In the genomic region with DNA sequence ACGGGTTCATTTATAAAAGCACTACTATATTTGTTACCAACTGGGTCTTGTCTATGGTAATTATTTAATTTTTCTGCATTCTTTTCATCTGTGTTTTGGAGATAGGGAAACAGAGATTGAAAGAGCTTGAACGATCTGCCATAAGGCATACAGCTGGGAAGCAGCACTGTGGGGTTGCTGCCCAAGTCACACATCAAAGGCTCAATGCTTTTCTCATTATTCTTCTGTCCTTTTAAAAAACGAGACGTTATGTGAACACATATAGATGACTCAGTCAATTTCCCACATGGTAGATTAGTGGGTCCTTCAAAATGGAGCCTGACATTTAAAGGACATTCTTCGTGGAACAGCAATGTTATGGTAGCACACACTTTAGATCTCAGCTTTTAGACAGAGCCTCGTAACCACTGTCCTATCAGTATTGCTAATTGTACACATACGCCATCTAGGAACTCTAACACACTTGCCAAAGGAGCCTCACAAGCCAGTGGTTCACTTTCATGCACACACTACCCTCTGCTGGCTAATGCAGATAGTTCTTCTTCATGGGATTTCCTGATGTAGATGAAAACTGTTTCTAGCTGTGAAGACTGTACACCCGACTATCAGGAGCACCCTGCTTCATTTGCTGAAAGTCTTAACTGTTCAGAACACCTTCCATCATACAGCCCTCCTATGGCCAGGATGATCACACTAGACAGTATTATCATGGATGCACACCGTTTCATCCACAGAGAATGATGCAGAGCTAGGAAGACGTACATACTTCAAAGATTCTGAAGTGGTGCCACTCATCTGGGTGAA, we compare ENCODE assay signal across 9 mouse cellular contexts.
A peak's percentile ranks its signal among the peaks of the same experiment; 100 is the strongest.
DNase-seq lines count a peak whose midpoint lies in the region; ATAC-seq and TF ChIP-seq lines count a peak whose summit lies in the region.
"Had no signal": no experiment of that assay in that cellular context is flagged by ENCODE, and none has a peak within 500 bp of the region (broad histone marks: within the 10 kb centered on the region; RNA-seq: fewer than 3 reads in every experiment).

No protein-coding gene starts in this region.

- H3K4me1 ChIP-seq in embryonic facial prominence, embryonic 14.5 days (ENCODE audit: control insufficient read depth, insufficient read depth, low read length): no peaks in the 10 kb centered on the region
- H3K4me1 ChIP-seq in midbrain, embryonic 16.5 days (ENCODE audit: control insufficient read depth, insufficient read depth, low read length): no peaks in the 10 kb centered on the region

- no peak overlapping the region for H3K4me3 ChIP-seq in embryonic facial prominence, embryonic 14.5 days (ENCODE audit: low read depth, low read length)
- H3K4me3 ChIP-seq in layer of hippocampus, adult 2 months: no peak overlapping the region
- no peak overlapping the region for H3K4me3 ChIP-seq in midbrain, embryonic 16.5 days (ENCODE audit: low read depth, low read length)
- H3K4me3 ChIP-seq: embryonic facial prominence, embryonic 13.5 days had no signal

- WGBS in embryonic facial prominence, embryonic 14.5 days: 69% methylated on average over 10 of the region's 10 CpGs
- WGBS in midbrain, embryonic 16.5 days: 71% methylated on average over 10 of the region's 10 CpGs

- no peaks in the 10 kb centered on the region for H3K9me3 ChIP-seq in embryonic facial prominence, embryonic 14.5 days (ENCODE audit: control insufficient read depth, low read length)
- H3K9me3 ChIP-seq in midbrain, embryonic 16.5 days (replicated peaks; ENCODE audit: control insufficient read depth, low read length, poor library complexity, severe bottlenecking): no peaks in the 10 kb centered on the region
- H3K9me3 ChIP-seq: embryonic facial prominence, embryonic 13.5 days had no signal

- peak; percentile 83 for TF ChIP-seq CTCF in layer of hippocampus, adult 2 months (conservative IDR thresholded peaks at IDR 0.05)

- H3K9ac ChIP-seq in embryonic facial prominence, embryonic 14.5 days (ENCODE audit: low read depth, low read length): no peak overlapping the region
- no peak overlapping the region for H3K9ac ChIP-seq in midbrain, embryonic 16.5 days (ENCODE audit: low read depth, low read length)
- H3K9ac ChIP-seq: embryonic facial prominence, embryonic 13.5 days had no signal

- no peak overlapping the region for H3K27ac ChIP-seq in embryonic facial prominence, embryonic 14.5 days (replicated peaks; ENCODE audit: low read depth, low read length)
- no peak overlapping the region for H3K27ac ChIP-seq in layer of hippocampus, adult 2 months
- H3K27ac ChIP-seq in midbrain, embryonic 16.5 days (ENCODE audit: low read length): no peak overlapping the region
- H3K27ac ChIP-seq: embryonic facial prominence, embryonic 13.5 days had no signal

- no peaks in the 10 kb centered on the region for H3K27me3 ChIP-seq in embryonic facial prominence, embryonic 14.5 days (replicated peaks; ENCODE audit: control insufficient read depth, insufficient read depth, low read length)
- no peaks in the 10 kb centered on the region for H3K27me3 ChIP-seq in midbrain, embryonic 16.5 days (ENCODE audit: control insufficient read depth, insufficient read depth, low read depth, low read length)
- H3K27me3 ChIP-seq: embryonic facial prominence, embryonic 13.5 days had no signal

- peak; percentile 55; the same call in 1 of the 2 replicates for ATAC-seq in embryonic facial prominence, embryonic 14.5 days (ENCODE audit: low read depth)
- peak; percentile 94 for ATAC-seq in midbrain, embryonic 16.5 days
- no peak for ATAC-seq in erythroblast, adult 5-6 weeks (replicated peaks; ENCODE audit: low FRiP score, poor library complexity, severe bottlenecking)

- intact Hi-C loops in left cerebral cortex, postnatal 4 days (cut with DNase I): loop anchor here (10.0 kb wide), 1 partner anchor 1003 kb away; a partner anchor contains a TSS

- peaks cover 33% of the 10 kb centered on the region for H3K36me3 ChIP-seq in embryonic facial prominence, embryonic 14.5 days (ENCODE audit: control insufficient read depth, insufficient read depth, low read length)
- peaks cover 6% of the 10 kb centered on the region; the same call in 1 of the 2 replicates for H3K36me3 ChIP-seq in midbrain, embryonic 16.5 days (ENCODE audit: control insufficient read depth, insufficient read depth, low read length)

- no peak overlapping the region for H3K4me2 ChIP-seq in embryonic facial prominence, embryonic 14.5 days (ENCODE audit: low read depth, low read length)
- no peak overlapping the region for H3K4me2 ChIP-seq in midbrain, embryonic 16.5 days (ENCODE audit: low read length)
- H3K4me2 ChIP-seq: embryonic facial prominence, embryonic 13.5 days had no signal

- peak; percentile 45 for DNase-seq in left cerebral cortex, adult 11 months (ENCODE audit: low spot score)
- DNase-seq in left cerebral cortex, postnatal 4 days: no peak
- peak; percentile 27 for DNase-seq in R1 (ENCODE audit: low read depth, low spot score)
- DNase-seq in embryonic facial prominence, embryonic 14.5 days (ENCODE audit: low spot score): peak; percentile 60
- DNase-seq in layer of hippocampus, adult 2 months (ENCODE audit: low spot score in 2 of 2): peak; percentile 62 to 76
- DNase-seq in cerebellum, adult 18-20 months: no peak

Comparison
In these comparisons a context has a peak if more than half of its experiments do, and no peak if none do; other contexts are left out.
1. DNase-seq: peak in left cerebral cortex, adult 11 months (single experiment), R1 (single experiment), embryonic facial prominence, embryonic 14.5 days (single experiment) and layer of hippocampus, adult 2 months (2 of 2); none in left cerebral cortex, postnatal 4 days (single experiment) and cerebellum, adult 18-20 months (0 of 2).